Mouse (Mus musculus): ENCODE measurements around the gene Gm36210.
"Not testable (repeated sequence)": the region's sequence is repeated elsewhere in the genome, so short reads cannot be mapped to it uniquely, and the experiment has no call there.

Gm36210 gene

DNA sequence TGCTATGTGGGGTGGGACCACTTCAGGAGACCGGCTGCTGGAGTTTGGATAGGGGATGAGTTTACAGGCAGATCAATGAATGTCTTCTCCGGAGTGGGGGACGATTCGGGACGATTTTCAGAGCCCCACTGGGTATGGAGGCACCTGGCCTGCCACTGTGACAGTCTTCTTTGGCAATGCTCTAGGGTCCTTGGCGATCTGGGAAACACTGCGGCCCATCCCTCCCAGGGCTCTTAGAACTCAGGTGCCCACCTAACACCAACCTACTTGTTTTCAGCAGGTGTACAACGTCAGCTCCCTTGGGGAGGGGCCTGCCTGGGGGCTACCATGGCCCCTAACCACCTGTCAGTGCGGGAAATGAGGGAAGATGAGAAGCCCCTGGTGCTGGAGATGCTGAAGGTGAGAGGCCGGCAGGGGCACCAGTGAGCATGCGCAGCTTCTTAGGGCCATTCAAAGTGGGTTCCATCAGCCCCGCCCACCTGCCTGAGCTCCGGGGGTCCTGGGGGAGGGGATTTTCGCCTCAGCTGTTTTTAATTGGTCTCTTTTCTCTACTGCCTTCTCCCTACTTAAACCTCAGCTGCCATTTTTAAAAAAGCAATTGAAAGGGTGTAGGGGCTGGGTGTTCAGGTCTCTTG, 16.7 kb upstream of the Gm36210 start:
- peak; percentile 75 for DNase-seq

DNA sequence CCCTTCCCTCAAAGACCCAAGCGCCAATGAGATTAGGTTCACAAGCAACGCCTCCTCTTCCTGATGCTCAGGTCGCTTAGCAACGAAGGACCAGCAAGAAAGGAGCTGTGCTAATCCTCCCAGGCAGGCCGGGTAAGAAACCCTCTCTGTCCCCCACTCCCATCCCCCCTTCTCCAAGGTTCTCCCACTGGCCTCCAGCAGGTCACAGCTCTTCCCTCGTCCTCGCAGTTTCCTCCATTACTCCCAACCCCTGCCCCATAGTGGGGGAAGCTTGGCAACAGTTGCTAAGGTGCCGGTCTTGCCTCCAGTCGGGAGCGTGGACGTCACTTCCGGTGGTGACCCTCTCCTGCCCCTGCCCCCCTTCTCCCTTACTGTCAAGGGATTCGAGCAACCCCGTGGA, 16.2 kb upstream of the Gm36210 start:
- DNase-seq, result peak; percentile 92

DNA sequence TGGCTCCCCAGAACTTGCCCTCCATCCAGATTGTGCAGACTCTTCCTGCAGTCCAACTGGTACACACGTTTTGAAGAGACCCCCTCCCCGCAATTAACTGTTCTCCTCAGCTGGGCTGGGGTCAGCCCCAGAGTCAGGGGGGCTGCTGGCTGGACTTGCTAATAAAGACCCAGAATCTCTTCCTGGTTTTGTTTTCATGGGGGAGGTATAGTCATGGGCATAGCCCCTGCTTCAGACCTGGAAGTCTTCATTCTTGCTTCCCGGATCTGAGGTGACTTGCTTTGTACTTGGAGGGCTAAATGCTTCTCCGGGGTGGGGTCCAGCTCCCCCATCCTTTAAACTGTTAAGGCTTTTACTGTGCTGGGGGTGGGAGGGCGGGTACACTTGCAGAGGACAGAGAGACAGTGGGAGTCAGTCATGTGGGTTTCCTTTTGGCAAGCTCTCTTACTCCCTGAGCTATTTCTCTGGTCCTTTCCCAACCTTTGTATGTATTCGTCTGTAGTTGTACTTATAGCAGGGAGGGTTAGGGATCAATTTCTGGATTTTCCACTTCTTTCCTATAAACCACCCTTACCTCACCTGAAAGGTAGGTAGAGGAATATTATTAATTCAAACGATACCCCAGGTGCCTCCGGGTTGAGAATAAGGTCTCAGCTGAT, 15.6 kb upstream of the Gm36210 start, which contains the start of gene Nat14:
TSS of gene Nat14 (plus strand) at position 205 of the 659 bp plus-strand sequence.
- DNase-seq, result no peak

DNA sequence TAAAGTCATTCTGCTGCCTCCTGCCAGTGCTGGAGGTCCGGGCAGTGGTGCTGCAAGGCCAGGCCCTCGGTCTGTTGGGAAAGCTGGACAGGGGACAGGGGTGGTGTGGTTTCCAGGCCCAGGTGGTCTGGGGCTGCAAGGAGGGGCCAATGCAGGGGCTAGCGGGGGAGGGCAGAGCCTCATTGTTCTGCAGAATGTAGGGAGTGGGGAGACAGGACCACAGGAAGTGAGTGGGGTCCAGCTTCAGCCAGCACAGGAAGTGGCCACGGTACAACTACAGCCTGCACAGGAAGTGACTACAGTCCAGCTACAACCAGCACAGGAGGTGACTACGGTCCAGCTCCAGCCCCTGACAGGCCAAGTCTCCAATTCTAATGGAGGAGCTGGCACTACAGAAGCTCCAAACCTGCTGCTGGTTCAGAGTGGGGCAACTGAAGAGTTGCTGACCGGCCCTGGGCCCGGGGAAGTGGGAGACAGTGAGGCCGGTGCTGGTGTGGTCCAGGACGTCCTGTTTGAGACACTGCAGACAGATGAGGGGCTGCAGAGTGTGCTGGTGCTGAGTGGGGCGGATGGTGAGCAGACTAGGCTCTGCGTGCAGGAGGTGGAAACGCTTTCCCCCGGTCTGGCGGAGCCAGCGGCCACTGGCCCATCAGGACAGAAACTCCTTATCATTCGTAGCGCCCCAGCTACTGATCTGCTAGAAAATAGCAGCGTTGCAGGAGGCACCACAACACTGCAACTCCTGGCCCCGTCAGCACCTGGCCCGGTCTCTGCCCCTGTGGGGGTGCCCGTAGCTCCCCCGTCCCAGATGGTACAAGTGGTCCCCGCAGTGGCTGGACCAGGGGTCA, 14.9 kb upstream of the Gm36210 start:
- DNase-seq, result no peak

DNA sequence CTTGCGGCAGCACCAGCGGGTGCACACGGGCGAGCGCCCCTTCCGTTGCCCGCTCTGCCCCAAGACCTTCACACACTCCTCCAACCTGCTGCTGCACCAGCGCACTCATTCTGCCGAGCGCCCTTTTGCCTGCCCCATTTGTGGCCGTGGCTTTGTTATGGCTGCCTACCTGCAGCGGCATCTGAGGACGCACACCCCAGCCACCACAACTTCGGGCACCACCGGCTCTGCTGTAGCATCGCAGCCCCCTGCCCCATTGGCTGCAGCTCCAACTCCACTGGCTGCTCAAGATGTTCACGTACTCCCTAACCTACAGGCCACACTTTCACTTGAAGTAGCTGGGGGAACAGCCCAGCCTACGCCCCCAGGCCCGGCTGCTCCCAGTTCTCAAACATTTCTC, 14.2 kb upstream of the Gm36210 start:
- DNase-seq, result no peak

DNA sequence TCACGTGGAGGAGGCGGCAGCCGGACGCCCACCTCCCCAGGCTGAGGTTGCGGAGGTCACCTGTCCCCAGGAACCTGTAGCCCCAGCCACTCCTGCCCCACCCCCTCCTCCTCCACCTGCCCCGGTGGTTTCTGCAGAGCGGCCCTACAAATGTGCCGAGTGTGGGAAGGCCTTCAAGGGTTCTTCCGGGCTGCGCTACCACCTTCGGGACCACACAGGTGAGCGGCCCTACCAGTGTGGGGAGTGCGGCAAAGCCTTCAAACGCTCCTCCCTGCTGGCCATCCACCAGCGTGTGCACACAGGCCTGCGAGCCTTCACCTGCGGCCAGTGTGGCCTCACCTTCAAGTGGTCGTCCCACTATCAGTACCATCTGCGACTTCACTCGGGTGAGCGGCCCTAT, 13.7 kb upstream of the Gm36210 start:
- DNase-seq, result no peak

DNA sequence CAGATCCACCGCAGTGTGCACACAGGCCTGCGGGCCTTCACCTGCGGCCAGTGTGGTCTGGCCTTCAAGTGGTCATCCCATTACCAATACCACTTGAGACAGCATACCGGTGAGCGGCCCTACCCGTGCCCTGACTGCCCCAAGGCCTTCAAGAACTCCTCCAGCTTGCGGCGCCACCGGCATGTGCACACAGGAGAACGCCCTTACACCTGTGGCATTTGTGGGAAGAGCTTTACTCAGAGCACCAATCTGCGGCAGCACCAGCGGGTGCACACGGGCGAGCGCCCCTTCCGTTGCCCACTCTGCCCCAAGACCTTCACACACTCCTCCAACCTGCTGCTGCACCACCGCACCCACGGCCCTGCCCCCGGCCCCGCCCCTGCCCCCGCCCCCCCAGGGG, 12.8 kb upstream of the Gm36210 start:
- no peak for DNase-seq

DNA sequence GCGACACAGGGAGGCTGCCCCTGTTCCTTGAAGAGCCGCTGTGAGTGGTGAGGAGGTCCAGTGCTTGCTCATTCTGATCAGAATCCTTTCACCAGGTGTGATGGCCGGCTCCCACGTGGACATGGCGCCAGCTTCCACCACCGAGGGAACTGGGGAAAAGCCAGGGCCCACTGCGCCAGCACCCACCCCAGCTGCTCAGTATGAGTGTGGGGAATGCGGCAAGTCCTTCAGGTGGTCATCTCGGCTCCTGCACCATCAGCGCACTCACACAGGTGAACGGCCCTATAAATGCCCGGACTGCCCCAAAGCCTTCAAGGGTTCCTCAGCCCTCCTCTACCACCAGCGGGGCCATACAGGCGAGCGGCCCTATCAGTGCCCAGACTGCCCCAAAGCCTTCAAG, 12.4 kb upstream of the Gm36210 start:
- no peak for DNase-seq

DNA sequence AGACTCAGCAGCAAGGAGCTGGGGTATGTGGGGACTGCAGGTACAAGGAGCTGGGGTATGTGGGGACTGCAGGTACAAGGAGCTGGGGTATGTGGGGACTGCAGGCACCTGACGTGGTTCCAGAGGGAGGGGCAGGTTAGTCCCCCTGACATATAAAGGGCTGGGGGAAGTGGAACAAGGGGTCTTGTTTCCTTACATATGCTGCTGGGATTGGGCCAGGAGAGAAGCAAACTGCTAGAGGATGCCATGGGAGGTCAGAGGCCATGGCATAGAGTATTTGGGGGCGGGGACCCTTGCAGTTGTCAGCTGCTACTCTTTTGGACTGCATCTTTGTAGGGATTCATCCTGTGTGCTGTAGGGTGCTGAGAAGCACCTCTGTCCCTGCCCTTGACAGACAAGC, 11.2 kb upstream of the Gm36210 start:
- DNase-seq, result no peak

DNA sequence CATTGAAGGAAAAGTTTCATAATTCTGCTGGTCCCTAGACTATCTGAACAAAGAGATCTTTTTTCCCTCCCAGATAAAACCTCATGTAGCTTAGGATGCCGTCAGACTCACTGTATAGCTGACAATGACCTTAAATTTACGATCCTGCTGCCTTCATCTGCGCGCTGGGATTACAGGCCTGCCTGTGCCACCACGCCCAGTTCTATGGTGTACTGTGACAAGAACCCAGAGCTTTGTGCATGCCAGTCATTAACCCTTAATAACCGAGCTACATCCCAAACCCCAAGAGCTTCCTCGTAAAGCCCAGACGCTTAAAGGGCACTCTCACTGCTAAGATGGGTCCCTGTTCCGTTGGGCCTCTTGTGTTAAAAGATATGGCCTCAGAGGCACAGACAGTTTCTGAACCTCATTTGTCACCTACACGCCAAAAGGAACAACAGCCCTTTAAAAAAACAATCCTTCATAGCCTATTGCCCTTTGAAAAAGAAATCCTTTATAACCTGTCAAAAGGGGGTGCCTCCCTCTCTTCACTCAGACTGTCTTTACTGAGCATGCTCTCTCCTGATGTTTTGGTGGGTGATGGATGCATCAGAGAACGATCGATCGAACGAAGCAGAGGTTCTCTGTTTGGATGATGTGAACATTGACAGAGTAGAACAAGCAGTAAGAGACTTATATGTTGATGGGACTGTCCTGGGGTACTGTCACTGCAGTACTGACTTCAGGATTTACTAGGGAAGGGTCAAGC, 9.5 kb upstream of the Gm36210 start:
- peak; percentile 47 for DNase-seq

DNA sequence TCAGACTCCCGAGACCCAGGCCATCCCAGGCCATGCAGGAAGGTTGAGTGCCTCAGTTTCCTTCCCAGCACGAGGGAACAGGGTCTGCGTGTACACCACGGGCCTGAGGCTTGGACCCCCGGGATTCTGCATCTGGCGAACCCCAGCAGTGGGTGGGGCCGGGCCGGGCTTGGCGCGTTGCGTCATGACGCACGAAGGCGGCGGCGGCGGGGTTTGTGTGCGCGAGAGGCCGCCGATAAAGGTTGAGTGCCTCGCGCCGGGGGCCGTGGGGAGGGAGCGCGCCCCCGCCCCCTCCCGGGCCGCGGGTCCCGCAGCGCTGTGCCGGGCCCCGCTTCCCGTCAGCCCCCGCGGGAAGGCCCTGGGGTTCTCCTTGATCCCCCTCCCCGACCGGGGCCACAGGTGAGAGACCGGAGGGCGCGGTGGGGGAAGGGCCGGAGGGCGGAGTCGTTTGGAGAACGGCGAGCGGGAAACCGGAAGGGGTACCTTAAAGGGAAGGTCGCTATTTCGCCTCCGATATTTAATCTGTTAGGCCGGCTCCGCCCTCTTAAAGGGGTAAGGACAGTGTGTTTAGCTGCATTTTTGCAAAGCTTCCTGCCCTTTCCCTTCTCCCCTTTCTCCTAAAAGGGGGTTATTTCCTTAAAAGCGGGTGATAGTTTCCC, 8.8 kb upstream of the Gm36210 start, which contains the start of gene Zfp628:
TSS of gene Zfp628 (plus strand) at position 211 of the 659 bp plus-strand sequence.
- DNase-seq, result peak; percentile 95

DNA sequence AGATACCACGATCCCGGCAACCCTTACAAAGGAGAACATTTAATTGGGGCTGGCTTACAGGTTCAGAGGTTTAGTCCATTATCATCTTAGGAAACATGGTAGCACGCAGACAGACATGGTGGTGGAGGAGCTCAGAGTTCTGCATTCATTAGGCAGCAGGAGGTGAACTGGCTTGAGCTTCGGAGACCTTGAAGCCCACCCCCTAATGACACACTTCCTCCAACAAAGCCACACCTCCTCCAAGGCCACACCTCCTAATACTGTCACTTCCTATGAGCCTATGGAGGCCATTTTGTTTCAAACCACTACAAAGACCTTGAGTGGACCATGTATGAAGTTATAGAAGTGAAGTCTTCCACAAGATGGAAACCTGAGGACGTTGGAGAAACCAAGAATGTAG, 5.9 kb upstream of the Gm36210 start:
- DNase-seq, result no peak

DNA sequence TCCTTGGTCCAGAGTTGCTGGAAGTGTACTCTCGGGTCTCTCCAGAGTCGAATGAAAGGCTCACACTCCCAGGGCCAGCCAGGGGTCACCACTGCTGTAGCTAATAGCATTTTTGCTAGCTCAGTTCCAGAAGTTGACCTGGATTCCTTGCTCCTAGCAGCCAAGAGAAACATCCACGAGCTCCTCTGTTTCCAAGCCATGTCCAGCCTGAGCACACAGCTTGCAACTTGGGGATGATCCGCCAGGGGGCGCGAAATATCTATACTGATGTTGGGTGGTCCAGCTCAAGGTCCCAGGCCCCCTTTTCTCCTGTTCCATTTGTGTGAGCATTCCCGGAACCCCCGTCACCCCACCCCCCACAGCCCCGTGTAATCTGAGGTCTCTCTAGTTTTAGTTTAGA, 5.2 kb upstream of the Gm36210 start:
- DNase-seq, result no peak

DNA sequence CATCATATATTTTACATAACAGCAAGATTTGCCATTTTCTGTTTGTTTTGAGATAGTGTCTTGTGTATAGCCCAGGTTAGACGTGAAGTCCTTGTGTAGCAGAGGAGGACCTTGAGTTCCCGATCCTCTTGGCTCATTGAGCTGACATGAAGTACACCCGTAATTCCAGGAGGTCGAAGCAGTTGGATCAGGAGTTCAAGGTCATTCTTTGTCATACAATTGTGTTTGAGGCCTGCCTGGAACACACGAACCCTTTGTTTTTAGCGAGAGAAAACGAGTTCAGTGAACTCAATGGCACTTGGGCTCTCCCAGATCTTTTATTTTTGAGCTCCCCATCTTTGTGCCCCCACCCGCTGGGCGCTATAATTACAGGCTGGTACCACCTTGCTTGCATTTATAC, 3.9 kb downstream of the Gm36210 start:
- DNase-seq, result no peak

DNA sequence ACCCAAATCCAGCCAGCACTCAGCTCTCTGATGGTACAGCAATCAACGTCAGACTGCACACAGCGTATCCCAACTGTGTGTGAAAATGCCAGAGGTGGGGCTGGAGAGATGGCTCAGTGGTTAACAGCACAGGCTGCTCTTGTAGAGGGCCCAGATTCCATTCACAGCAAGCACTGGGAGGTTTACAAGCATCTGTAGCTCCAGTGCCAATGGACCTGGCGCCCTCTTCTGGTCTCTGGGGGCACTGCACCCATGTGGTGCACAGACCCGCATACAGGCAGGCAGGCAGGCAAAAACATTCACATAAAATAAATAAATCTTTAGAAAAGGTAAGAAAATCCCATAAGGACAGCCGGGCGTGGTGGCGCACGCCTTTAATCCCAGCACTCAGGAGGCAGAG, 5.1 kb downstream of the Gm36210 start:
- no peak for DNase-seq

DNA sequence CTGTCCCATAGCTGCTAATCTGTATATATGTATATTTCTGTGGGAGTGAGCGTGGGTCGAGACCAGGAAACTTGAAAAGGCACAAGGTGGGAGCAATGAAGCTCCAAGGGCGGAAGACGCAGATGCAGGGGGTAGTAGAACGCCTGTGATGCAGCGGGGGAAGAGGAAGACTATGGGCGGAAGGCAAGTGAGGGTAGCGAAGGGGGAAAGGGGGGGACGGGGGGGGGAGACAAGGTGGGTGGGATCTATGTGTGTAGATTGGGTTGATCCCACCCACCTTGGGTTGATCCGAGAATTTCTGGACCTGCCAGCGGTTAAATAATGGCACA, 5.8 kb downstream of the Gm36210 start:
- no peak for DNase-seq

DNA sequence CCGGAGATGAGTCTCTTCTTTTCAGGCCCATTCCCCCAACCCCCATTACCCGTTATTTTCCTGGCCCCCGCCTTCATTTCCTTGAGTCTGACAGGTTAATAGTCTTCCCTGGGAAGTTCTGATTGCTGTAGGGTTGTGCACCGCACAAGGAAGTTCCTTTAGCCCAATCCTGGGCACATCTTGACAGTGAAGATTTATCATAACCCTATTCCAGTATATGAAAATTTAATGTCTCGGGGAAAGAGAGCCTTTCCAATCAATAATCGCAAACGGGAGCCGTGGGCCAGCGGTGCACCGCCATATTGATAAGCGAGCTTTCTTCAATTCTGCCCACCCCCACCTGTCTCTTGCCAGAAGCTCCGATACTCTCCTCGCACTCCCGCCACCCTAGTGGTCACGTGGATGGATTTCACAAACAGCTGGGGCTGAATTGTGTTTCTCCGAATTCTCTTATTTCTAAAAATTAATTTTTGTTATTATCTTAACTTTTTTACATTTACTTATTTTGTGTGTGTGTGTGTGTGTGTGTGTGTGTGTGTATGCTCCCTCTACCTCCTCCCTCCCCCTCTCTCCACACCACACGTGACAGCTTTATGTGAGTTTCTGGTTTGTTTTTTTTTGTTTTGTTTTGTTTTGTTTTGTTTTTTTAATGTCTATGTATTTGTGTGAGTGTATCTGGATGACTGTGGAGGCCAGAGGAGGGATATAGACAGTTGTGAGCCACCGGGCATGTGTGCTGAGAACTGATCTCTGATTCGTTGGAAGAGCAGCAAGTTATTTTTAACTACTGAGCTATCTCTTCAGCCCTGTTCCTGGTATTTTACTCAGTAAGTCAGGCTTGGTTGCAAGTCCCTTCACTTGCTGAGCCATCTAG, 6.4 kb downstream of the Gm36210 start:
- DNase-seq, result no peak

DNA sequence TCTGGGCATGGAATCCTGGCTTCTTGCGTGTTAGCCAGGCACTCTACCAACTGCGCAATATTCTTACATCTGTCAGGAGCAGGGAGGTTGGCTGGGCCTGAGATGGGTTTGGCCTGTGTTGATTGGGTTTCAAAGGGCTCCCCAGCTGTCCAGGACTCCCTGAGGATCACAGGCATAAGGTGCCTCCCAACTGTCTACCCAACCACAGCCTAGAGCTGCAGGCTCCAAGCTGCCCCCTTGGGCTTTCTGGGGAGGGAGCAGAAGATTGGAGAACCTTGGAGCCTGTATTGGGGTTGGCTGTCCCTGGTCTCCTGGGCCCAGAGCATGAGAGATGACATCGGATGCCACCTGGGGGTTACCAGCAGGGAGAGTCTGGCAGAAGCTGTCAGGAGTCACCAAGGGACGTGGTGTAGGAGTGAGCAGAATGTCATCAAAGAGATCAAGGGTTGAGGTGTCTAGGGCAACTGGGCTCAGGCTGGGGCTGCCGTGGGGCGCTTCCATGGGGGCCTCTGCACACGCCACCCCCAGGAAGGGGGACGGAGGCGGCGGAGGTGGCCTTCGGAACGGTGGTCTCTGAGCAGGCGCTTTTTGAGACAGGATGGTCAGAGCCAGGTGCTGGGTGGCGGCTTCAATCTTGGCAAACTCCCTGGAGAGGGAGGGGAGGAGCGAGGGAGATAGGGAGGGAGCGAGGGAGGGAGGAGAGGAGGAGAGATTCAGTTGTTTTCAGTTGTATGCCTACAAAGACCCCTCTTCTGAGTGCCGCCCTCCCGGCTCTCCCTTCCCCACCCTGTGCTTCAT, 7.3 kb downstream of the Gm36210 start:
- DNase-seq, result no peak

DNA sequence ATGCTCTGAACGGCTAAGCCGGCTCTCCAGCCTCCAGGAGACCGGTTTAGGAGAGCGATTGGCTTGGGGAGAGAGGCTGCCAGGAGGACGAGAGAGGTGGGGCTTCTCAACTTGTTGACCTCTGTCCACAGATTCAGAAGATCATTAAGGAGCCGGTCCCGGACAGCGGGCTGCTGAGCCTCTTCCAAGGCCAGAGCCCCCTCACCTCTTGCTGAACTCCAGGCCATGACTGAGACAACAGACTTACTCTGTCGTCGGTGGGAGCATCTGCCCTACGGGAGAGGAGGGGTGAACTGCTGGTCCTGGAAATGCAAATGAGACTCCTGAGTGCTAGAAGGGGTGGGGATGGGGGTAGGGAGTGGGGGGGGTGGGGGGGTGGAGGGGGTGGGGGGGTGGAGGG, 11.1 kb downstream of the Gm36210 start:
- no peak for DNase-seq

DNA sequence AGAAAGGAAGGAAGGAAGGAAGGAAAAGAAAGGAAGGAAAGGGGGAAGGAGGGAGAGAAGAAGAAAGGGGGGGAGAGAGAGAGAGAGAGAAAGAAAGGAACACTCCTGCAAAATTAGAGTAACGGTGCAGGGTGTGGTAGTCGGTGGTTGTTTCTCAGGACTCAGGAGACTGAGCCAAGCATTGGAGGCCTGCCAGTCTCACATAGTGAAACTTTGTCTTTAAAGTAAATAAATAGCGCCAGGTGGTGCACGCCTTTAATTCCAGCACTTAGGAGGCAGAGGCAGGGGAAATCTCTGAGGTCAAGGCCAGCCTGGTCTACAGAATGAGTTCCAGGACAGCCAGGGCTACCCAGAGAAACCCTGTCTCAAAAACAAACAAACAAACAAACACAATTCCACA, 19.6 kb downstream of the Gm36210 start:
- no peak for DNase-seq

DNA sequence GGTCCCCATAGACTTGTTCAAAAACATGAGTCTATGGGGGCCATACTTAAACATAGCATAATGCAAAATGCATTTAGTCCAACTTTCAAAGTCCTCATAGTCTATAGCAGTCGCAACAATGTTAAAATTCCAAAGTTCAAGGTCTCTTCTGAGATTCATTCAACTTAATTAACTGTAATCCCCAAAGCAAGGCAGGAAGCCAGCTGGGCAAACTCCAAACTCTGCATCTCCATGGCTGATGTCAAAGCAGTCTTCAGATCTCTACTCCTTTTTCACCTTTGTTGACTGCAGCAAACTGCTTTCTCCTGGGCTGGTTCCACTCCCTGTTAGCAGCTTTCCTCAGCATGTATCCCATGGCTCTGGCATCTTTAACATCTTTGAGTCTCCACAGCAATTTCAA, 27.3 kb downstream of the Gm36210 start:
- DNase-seq, result not testable (repeated sequence)

Data from right cerebral cortex, adult 18-20 months (tissue).